Mouse (Mus musculus): Measurements from ENCODE around the gene Hormad1.
"Not testable (repeated sequence)": the region's sequence is repeated elsewhere in the genome, so short reads cannot be mapped to it uniquely, and the experiment has no call there.

Hormad1 gene

DNA sequence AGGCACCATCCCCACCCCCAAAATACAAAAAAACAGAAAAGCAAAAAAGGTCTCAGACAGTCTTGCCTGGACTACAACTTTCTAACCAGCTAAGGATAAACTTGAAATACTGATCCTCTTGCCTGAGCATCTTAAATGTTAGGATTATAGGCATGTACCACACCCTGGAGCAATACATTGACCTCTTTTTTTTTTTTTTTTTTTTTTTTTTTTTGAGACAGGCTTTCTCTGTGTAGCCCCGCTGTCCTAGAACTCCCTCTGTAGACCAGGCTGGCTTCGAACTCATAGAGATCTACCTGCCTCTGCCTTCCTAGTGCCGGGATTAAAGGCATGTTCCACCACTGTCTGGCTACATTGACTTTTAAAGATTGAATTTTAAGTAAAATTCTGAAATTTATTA is 1.3 kb downstream of the Hormad1 start:
- intact Hi-C loops (cut with DNase I): no loop called here

DNA sequence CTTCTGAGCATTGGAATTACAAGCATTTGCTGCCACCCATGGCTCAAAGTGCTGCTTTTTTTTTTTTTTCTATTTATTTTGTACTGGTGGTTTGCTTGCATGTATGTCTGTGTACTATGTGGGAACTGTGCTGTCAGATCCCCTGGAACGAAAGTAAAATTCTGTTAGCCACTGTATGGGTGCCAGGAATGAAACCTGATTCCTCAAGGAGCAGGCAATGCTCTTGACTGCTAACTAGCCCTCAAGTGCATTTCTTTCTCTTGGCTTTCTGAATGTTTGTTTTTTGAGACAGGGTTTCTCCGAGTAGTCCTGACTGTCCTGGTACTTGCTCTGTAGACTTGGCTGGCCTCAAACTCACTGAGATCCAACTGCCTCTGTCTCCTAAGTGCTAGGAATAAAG is 2.3 kb downstream of the Hormad1 start:
- intact Hi-C loops (cut with DNase I): no loop called here

DNA sequence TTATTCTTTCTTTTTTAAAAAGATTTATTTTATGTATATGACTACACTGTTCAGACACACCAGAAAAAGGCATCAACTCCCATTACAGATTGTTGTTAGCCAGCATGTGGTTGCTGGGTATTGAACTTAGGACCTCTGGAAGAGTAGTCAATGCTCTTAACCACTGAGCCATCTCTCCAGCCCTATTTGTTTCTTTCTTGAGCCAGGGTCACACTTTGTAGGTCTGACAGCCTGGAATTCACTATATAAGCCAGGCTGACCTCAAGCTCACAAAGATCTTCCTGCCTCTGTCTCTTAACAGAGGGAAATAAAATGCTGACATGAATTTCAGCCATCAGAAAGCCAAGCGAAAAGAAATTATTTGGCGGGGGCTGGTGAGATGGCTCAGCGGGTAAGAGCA is 10.1 kb downstream of the Hormad1 start:
- intact Hi-C loops (cut with DNase I): no loop called here

GRCm38 (mm10) chr3:95587754-95588603 is 28.5 kb downstream of the Hormad1 start:
- intact Hi-C loops (cut with DNase I): no loop called here

DNA sequence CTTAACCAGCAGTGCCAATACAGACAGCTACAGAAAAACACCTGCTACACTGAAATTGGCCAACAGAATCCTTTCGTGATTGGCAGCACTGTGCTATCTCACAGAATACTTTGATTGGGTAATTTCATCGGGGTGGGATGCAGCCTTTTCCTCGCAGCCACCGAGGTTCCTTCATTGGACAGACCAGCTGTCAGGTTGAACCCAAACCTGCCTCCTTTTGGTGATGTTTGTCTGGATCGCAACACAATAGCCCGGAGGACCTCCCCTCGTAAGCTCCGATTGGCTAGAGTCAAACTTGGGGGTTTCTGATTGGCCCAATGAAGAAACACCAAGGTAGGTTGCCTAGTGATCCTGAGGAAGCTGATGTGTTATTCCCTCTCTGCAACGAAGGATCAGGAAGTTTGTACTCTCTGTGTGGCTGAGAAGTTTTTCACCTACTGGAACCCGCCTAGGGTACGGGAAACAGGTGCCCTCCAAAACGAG is 29.2 kb downstream of the Hormad1 start, which contains the start of gene Golph3l:
Gene Golph3l (plus strand): TSS at position 331 of the 483 bp plus-strand sequence.
- intact Hi-C loops (cut with DNase I): no loop called here

- intact Hi-C loops (cut with DNase I): no loop called here
Measured at GRCm38 (mm10) chr3:95598734-95599133, 39.3 kb downstream of the Hormad1 start.

DNA sequence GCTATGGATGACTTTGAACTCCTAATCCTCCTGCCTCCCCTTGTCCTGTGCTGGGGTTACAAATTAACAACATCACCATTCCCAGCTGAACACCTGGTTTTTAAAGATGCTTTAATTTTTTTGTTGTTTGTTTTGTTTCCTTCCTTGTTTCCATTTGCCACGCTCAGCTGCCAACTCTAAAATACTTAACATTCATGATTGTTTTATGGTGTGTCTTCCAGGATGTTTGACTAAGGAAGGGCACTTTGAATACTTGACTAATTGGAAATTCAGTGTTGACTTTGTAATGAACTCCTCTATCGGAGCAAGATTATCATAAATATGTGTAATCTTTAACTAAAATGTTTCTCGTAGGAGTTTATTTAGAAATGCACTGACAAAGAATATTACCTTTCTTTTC is 41.8 kb downstream of the Hormad1 start:
- intact Hi-C loops (cut with DNase I): no loop called here

- intact Hi-C loops (cut with DNase I): no loop called here
Measured at GRCm38 (mm10) chr3:95606096-95606495, 46.6 kb downstream of the Hormad1 start.

DNA sequence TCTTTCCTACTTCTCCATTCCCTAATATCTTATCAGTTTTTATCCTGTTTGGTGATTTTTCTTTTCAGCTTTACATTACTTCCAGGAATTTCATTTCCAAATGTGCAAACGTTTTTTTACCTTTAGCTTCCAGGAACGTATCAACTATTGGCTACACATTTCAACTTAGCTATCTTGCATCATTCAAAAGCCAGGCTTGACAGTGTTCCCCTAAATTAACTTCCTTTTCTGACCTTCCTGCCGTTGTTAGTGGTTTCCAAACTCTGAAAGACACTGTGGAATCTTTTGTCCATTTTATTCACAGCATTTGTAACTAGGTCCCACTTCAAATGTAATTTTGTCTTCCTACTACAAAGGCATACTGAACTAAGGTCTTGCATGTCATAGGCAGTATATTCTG is 49.7 kb downstream of the Hormad1 start:
- intact Hi-C loops (cut with DNase I): no loop called here

DNA sequence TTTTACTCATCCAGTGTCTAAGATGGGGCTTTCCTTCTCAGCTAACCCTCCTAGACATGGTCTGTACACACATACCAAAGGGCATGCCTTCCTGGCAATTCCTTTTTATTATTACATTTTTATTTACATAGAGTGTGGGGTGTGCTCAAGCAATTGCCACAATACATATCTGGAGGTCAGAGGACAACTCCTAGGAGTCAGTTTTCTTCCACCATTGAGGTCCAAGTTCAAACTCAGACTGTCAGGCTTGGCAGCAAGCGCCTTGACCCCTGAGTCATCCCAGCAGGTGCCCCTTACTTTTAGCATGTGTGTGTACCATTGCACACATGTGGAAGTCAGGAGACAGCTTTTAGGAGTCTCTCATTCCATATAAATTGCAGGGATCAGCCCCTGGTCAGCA is 54.5 kb downstream of the Hormad1 start:
- intact Hi-C loops (cut with DNase I): no loop called here

DNA sequence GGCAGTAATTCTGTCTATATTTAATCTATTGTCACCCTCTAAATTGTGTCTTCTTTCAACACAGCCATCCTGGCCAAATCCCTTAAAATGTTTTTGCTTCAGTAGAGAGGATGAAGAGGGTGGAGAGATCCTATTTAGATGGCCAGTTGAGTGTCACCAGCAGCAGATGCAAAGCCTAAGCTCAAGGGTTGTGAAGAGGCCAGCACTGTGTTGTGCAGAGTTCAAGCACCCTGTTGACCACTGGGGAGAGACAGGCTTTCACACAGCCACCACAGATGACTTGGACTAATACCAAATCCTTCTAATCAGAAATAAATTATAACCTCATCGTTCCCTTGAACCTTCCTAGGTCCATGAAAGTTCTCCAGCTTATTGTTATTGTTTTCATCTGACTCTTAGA is 59.0 kb downstream of the Hormad1 start:
- intact Hi-C loops (cut with DNase I): no loop called here

DNA sequence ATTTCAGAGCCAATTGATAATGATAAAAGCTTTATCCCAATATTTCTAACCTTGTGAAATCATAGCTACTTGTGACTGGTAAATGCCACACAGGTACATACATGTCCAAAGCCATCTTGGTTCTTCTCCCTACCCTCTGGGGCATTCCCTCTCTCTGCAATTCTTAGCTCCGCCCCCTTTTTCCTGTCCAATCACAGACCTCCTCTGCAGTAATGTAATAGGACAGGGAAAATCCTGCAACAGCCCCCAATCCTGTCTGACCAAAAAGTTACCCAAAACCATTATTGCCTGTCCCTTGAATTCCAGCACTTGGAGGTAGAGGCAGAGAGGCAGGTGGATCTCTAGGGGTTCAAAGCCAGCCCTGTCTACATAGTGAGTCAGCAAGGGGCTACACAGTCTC is 61.8 kb downstream of the Hormad1 start:
- intact Hi-C loops (cut with DNase I): no loop called here

DNA sequence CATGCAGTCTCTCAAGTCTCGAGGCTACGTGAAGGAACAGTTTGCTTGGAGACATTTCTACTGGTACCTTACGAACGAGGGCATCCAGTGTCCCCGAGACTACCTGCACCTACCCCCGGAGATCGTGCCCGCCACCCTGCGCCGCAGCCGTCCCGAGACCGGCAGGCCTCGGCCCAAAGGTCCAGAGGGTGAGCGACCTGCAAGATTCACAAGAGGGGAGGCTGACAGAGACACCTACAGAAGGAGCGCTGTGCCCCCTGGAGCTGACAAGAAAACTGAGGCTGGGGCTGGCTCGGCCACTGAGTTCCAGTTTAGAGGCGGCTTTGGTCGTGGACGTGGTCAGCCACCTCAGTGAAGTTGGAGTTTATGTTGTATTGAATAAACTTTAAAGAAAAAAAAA is 62.9 kb downstream of the Hormad1 start:
- intact Hi-C loops (cut with DNase I): not testable (repeated sequence)

DNA sequence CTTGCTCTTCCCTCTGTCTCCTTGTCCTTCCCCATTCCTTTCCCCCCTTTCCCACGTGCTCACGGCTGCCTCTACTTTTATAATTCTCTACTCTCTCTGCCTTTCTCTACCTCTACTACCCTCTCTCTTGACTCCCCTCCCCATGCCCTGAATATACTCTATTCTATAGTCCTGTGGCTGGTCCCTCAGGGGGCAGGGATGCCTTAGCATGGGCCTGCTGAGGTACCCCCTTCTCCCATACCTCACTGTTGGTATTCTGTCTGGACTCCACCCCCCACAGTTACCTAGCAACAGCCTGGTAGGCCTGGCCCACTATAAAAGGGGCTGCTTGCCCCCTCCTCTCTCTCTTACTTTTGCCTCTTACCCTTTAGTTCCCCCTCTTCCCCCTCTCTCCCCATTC is 64.1 kb downstream of the Hormad1 start:
- intact Hi-C loops (cut with DNase I): no loop called here

DNA sequence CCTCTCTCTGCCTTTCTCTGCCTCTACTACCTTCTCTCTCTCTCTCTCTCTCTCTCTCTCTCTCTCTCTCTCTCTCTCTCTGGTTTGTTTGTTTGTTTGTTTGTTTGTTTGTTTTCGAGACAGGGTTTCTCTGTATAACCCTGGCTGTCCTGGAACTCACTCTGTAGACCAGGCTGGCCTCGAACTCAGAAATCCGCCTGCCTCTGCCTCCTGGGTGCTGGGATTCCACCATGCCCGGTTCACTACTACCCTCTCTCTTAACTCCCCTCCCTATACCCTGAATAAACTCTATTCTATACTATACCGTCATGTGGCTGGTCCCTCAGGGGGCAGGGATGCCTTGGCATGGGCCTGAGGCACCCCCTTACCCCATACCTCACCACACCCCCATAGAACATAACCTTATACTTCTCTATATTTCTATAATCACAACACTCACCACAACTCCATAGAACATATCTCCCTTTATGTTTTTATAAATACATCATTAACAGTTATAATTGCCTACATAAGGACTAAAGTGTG is 64.6 kb downstream of the Hormad1 start:
- intact Hi-C loops (cut with DNase I): not testable (repeated sequence)

- intact Hi-C loops (cut with DNase I): no loop called here
Measured at GRCm38 (mm10) chr3:95624628-95625503, 65.4 kb downstream of the Hormad1 start, which contains the start of gene Ensa. Ensa (plus strand) TSS chr3:95624993.

GRCm38 (mm10) chr3:95627763-95628162 is 68.3 kb downstream of the Hormad1 start:
- intact Hi-C loops (cut with DNase I): no loop called here

GRCm38 (mm10) chr3:95629755-95630154 is 70.3 kb downstream of the Hormad1 start:
- intact Hi-C loops (cut with DNase I): loop anchor here (5.0 kb wide), 1 partner anchor 48 kb away; no protein-coding TSS in a partner anchor

GRCm38 (mm10) chr3:95630856-95631255 is 71.4 kb downstream of the Hormad1 start:
- intact Hi-C loops (cut with DNase I): loop anchor here (5.0 kb wide), 1 partner anchor 46 kb away; no protein-coding TSS in a partner anchor

DNA sequence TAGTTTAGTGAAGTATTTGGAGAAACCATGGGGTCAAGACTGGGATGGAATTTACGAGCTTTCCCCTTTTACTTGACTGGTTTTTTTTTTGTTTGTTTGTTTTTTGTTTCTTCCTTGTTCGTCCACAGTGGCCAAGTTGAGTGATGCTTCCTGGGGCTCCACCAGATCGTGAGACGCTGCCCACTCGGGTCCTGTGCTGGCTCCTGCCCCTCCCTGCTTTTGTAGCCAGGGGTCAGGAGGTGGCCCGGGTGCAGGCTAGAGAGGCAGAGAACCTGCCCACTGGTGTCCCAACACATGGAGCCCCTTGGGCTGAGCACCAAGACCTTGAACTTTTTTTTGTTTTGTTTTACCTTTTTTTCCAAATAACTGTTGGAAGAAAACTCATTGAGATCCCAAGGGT is 71.8 kb downstream of the Hormad1 start:
- intact Hi-C loops (cut with DNase I): loop anchor here (5.0 kb wide), 1 partner anchor 46 kb away; no protein-coding TSS in a partner anchor
